Mouse (Mus musculus): ENCODE data around the gene Fam171b. TPM values are rescaled to one million over a fixed set of nuclear protein-coding genes. Genes with fewer than 3 reads are reported as not detected.

The Fam171b gene
- polyA plus RNA-seq, 1 experiment from 2014 or later: 0.49 TPM

GRCm38 (mm10) chr2:83893701-83894100 lies 81.3 kb downstream of the Fam171b start:
- ChIA-PET POLR2A (no interaction called here), CTCF (no interaction called here)
- TF ChIP-seq CTCF (IDR thresholded peaks at IDR 0.05): no peak
- no peaks in the 10 kb centered on the region for H3K27me3 ChIP-seq
- DNase-seq (ENCODE audit: low read depth, low spot score) (no peak), ATAC-seq (no peak)
- in situ Hi-C loops (cut with MboI; ENCODE audit: low pct_unique_long_range_greater_than_20kb): no loop called here

GRCm38 (mm10) chr2:83901896-83902540 lies 89.6 kb downstream of the Fam171b start:
- ATAC-seq (peak; percentile 74), DNase-seq (ENCODE audit: low read depth, low spot score) (no peak)
- CTCF ChIA-PET: no interaction called here
- H3K27me3 ChIP-seq: no peaks in the 10 kb centered on the region
- no peak for TF ChIP-seq CTCF (IDR thresholded peaks at IDR 0.05)
- POLR2A ChIA-PET: no interaction called here
- in situ Hi-C loops (cut with MboI; ENCODE audit: low pct_unique_long_range_greater_than_20kb): no loop called here

- DNase-seq (ENCODE audit: low read depth, low spot score) (no peak), ATAC-seq (no peak)
- peaks cover 38% of the 10 kb centered on the region for H3K27me3 ChIP-seq
- in situ Hi-C loops (cut with MboI; ENCODE audit: low pct_unique_long_range_greater_than_20kb): no loop called here
- no peak for TF ChIP-seq CTCF (IDR thresholded peaks at IDR 0.05)
- POLR2A ChIA-PET: no interaction called here
- CTCF ChIA-PET: no interaction called here
These were observed 117.1 kb downstream of the Fam171b start for GRCm38 (mm10) chr2:83929478-83930088.

Other genes with a start within 250 kb of the Fam171b start
- 85.5 TPM for gene Zc3h15, start 168.2 kb upstream of the Fam171b start, polyA plus RNA-seq (2021)
- 374 TPM for gene Itgav, start 88.2 kb upstream of the Fam171b start, polyA plus RNA-seq (2021)
- not detected for gene Zswim2, start 128.6 kb downstream of the Fam171b start, polyA plus RNA-seq (2021)
- 1.3 TPM for gene Gm13698, start 143.1 kb downstream of the Fam171b start, polyA plus RNA-seq (2021)
- gene Gm13693, start 148.9 kb downstream of the Fam171b start, polyA plus RNA-seq (2021): 1.3 TPM
- not detected for gene Gm13695, start 154.7 kb downstream of the Fam171b start, polyA plus RNA-seq (2021)
- 1.3 TPM for gene Gm13696, start 160.5 kb downstream of the Fam171b start, polyA plus RNA-seq (2021)
- gene Gm13694, start 166.3 kb downstream of the Fam171b start, polyA plus RNA-seq (2021): 1.3 TPM
- 1.3 TPM for gene Gm13697, start 172.1 kb downstream of the Fam171b start, polyA plus RNA-seq (2021)
- 1.3 TPM for gene Gm13691, start 177.9 kb downstream of the Fam171b start, polyA plus RNA-seq (2021)